Mouse (Mus musculus) testis, adult 2 months (tissue): ENCODE data around the gene Elmo2. TPM values are rescaled to one million over a fixed set of nuclear protein-coding genes. Genes with fewer than 3 reads are reported as not detected.

Source experiments
- H3K27ac ChIP-seq: fragments of 200-500 bp; 2 replicates; pipeline ENCODE4 v1.5.1; 2012; ENCODE audit warnings: low read depth, low read length; ENCODE audit not compliant: control insufficient read depth, insufficient read depth
- H3K27me3 ChIP-seq: fragments of 200-500 bp; 2 replicates; pipeline ENCODE4 v1.6.1; 2012; ENCODE audit warnings: mild to moderate bottlenecking, low read length, moderate library complexity; ENCODE audit not compliant: control insufficient read depth, insufficient read depth
- H3K36me3 ChIP-seq: fragments of 200-500 bp; 2 replicates; pipeline ENCODE4 v1.6.1; 2012; ENCODE audit warnings: mild to moderate bottlenecking, low read length; ENCODE audit not compliant: control insufficient read depth, insufficient read depth
- H3K4me1 ChIP-seq: fragments of 200-500 bp; 2 replicates; pipeline ENCODE4 v1.6.1; 2012; ENCODE audit warnings: low read length; ENCODE audit not compliant: control insufficient read depth, insufficient read depth
- H3K4me3 ChIP-seq: fragments of 200-500 bp; 2 replicates; pipeline ENCODE4 v1.5.1; 2012; ENCODE audit warnings: low read depth, mild to moderate bottlenecking, low read length, moderate library complexity, mixed read lengths; ENCODE audit not compliant: control insufficient read depth
- CTCF ChIP-seq: fragments of 200-500 bp; IDR thresholded peaks from 2 replicates; pipeline ENCODE4 v1.5.1; 2012; ENCODE audit warnings: low read depth, mild to moderate bottlenecking, inconsistent platforms, low read length, moderate library complexity; ENCODE audit not compliant: control insufficient read depth, insufficient read depth, insufficient replicate concordance
- POLR2A ChIP-seq: fragments of 200-500 bp; IDR thresholded peaks from 2 replicates; pipeline ENCODE4 v1.6.1; 2012; ENCODE audit warnings: low read depth, mild to moderate bottlenecking, inconsistent platforms, low read length, moderate library complexity; ENCODE audit not compliant: control insufficient read depth
- polyA plus RNA-seq: library from polyadenylated mRNA; depleted of rRNA; stranded (reverse); fragments of >200 nt; gene quantifications from 2 replicates; pipeline ENCODE4 v1.2.3, GENCODE M21; 2012

Gene Elmo2
- polyA plus RNA-seq, 1 experiment, result 13.8 TPM

DNA sequence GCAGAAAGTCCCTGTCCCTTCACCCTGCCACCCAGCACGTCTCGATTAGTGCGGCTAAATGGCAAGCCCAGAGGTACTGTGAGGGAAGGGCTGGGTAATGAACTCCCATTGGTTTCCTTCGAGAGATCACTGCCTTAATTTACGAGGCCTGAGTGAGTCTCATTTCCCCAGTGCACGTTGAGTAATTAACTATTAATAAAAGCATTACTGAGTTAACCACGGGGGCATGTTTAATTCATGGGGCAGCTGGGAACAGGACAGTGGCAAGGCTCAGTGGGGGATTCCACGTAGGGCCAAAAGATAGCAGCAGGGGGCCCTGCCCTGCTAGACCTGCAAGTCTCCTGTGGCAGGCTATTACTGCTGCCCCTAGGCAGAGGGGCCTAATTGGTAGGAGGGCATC, 55.0 kb downstream of the Elmo2 start:
- Histone ChIP-seq H3K4me1 (no peaks in the 10 kb centered on the region), H3K36me3 (no peaks in the 10 kb centered on the region), H3K27ac (no peak overlapping the region), H3K4me3 (no peak overlapping the region), H3K27me3 (no peaks in the 10 kb centered on the region)
- TF ChIP-seq CTCF, result no peak
- TF ChIP-seq POLR2A, result no peak

DNA sequence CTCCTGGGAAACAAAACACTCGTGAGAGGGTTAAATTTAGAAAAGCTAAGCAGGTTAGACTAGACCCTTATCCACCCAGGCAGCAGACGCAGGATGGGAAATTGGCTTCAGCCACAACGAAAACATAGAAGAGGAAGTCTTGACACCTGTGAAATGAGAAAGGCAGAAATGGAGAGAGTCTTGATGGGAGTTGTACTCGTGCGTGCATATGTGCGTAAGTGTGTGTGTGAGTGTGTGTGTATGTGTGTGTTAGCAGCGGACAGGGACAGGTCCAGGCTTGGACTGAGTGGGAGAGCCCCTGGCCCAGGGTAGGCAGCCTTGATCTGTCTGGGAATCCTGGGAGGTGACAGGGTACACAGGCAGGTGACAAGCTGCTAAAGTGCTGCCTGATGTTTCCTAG, 55.4 kb downstream of the Elmo2 start:
- H3K27ac ChIP-seq, result no peak overlapping the region
- no peaks in the 10 kb centered on the region for H3K4me1 ChIP-seq
- no peaks in the 10 kb centered on the region for H3K36me3 ChIP-seq
- H3K27me3 ChIP-seq, result no peaks in the 10 kb centered on the region
- no peak overlapping the region for H3K4me3 ChIP-seq
- no peak for TF ChIP-seq CTCF
- no peak for TF ChIP-seq POLR2A

DNA sequence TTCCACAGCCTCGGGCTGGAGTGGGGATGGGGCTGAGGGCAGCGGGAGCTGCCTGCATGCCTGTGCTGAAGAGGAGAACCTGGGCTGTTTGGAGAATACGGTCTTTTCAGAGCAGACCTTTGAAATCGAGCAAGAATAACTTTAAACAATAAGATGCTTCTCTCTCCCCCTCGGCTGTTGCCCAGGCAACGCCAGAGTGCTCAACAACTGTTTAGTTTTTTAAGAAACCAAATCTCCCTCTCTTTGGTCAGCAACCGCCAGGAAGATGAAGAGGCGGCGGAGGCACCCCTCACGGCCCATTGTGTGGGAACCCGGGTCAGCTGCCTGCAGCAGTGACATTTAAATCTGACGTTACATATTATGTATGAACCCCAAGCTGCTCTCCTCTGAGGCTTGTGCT, 59.5 kb downstream of the Elmo2 start:
- TF ChIP-seq CTCF (no peak), POLR2A (no peak)
- H3K27me3 ChIP-seq, result no peaks in the 10 kb centered on the region
- H3K4me3 ChIP-seq, result no peak overlapping the region
- H3K4me1 ChIP-seq, result peaks cover 6% of the 10 kb centered on the region; the same call in 1 of the 2 replicates
- no peaks in the 10 kb centered on the region for H3K36me3 ChIP-seq
- H3K27ac ChIP-seq, result no peak overlapping the region

GRCm38 (mm10) chr2:165263861-165264260, 62.4 kb downstream of the Elmo2 start:
- no peaks in the 10 kb centered on the region for H3K27me3 ChIP-seq
- H3K27ac ChIP-seq, result no peak overlapping the region
- no peak overlapping the region for H3K4me3 ChIP-seq
- H3K4me1 ChIP-seq, result peaks cover 6% of the 10 kb centered on the region; the same call in 1 of the 2 replicates
- TF ChIP-seq CTCF (no peak), POLR2A (no peak)
- H3K36me3 ChIP-seq, result no peaks in the 10 kb centered on the region

- no peak overlapping the region for H3K27ac ChIP-seq
- H3K36me3 ChIP-seq, result no peaks in the 10 kb centered on the region
- H3K27me3 ChIP-seq, result no peaks in the 10 kb centered on the region
- TF ChIP-seq CTCF, result no peak
- no peak for TF ChIP-seq POLR2A
- no peak overlapping the region for H3K4me3 ChIP-seq
- H3K4me1 ChIP-seq, result peaks cover 6% of the 10 kb centered on the region; the same call in 1 of the 2 replicates
Measured at GRCm38 (mm10) chr2:165262274-165262990, 63.8 kb downstream of the Elmo2 start.

- Histone ChIP-seq H3K4me3 (no peak overlapping the region), H3K27ac (no peak overlapping the region), H3K27me3 (no peaks in the 10 kb centered on the region), H3K4me1 (peaks cover 6% of the 10 kb centered on the region; the same call in 1 of the 2 replicates), H3K36me3 (no peaks in the 10 kb centered on the region)
- no peak for TF ChIP-seq CTCF
Measured at GRCm38 (mm10) chr2:165259859-165260258, 66.4 kb downstream of the Elmo2 start.

DNA sequence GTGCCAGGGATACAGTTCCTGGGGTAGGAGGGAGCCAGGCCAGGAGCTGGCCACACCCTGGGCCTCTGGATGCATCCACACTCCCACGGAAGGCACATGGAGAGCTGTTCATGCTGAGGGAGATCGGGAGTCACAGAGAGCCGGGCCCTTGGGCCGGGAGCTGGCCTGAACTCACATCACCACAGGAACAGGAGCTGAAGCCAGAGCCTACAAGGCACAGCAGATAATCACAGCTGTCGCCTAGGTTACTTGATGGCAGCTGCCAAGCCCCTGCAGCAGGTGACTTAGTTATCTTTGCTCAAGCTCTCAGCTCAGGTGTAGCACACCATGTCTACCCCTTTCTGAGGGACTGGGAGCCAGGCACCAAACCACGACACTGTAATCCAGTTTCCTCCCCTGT, 68.0 kb downstream of the Elmo2 start:
- H3K27ac ChIP-seq, result no peak overlapping the region
- no peak overlapping the region for H3K4me3 ChIP-seq
- TF ChIP-seq CTCF, result no peak
- no peak for TF ChIP-seq POLR2A
- no peaks in the 10 kb centered on the region for H3K27me3 ChIP-seq
- no peaks in the 10 kb centered on the region for H3K36me3 ChIP-seq
- peaks cover 1% of the 10 kb centered on the region; the same call in 1 of the 2 replicates for H3K4me1 ChIP-seq

DNA sequence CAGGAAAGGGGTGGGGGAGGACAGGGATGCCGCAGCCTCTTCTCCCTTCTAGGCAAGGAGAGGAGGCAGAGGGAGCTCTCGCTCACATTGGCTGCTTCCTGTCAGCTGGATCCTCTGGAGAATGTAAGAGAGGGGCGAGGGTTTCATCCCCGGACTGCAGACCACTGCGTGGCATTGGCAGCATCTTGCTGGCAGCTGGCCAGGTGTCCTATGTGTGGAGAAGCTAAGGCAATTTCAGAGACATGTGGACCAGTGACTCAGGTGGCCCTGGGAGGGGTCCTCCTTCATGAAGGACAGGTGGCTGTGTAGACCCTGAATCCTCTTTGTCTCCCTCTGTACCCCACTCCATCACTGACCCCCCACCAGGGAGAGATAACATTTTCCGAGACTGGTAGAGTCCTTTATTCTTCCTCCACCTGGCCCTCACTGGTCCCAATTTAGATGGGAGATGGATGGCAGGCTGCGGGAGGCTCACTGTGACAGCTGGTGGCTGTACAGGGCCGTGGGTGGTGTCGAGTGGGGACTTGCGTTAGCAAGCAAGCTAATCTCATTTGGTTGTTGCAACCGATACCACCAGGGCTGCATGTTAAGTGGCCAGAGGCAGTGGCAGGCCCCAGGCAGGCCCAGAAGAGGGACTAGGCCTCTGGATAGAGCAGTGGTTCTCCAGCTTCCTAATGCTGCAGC, 69.0 kb downstream of the Elmo2 start:
- no peak overlapping the region for H3K27ac ChIP-seq
- H3K4me1 ChIP-seq, result no peaks in the 10 kb centered on the region
- no peaks in the 10 kb centered on the region for H3K27me3 ChIP-seq
- TF ChIP-seq POLR2A (no peak), CTCF (no peak)
- H3K36me3 ChIP-seq, result no peaks in the 10 kb centered on the region
- no peak overlapping the region for H3K4me3 ChIP-seq
